Mouse (Mus musculus): ENCODE measurements around the gene Pdpn.

Gene Pdpn

DNA sequence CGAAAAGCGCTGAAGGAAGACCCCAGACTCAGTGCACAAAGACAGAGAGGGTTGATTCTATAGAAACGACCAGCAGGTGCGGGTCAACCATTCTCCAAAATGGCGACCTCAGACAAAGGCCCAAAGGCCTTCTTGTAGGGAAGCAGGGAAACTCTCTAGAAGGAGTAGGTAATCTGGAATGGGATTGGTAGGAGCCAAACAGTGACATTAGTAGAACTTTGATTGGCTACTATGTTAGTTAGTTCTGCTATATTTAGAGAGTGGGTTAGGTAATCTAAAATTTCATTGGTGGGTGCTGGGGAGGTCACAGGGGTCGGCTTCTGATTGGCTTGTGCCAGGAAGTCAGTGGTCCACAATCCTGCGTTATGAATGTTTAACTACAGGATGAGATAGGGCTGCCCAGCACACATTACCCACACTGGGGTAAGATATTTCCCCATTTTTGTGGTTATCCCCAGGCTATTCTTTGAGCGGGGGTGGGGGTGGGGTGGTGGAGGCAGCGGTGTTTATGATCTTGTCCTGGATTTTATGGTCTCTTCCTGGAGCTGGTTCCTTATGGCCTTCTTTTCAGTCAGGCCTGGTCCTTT, 59.7 kb downstream of the Pdpn start:
- in situ Hi-C loops (cut with MboI), result loop anchor here (10.0 kb wide), 2 partner anchors 125 to 215 kb away; no protein-coding TSS in a partner anchor

DNA sequence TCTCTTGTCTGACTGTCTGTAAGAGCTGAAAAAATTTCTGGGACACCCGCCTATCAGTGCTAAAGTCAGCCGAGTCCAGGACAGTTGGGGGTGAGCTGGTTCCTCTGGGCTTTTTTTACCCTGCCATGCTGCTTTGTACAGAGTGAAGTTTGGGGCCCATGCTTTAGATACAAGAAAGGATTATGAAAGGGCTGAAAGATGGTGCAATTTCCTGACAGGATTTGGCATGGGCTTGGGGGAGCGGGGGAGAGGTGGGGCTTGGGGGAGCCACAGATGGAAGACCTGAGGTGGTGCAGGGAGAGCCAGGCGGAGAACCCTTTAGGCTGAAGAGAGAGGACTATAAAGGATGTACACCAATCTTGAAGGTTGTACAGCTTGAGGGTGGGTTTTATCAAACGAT, 60.2 kb downstream of the Pdpn start:
- in situ Hi-C loops (cut with MboI), result loop anchor here (10.0 kb wide), 2 partner anchors 124 to 214 kb away; no protein-coding TSS in a partner anchor

DNA sequence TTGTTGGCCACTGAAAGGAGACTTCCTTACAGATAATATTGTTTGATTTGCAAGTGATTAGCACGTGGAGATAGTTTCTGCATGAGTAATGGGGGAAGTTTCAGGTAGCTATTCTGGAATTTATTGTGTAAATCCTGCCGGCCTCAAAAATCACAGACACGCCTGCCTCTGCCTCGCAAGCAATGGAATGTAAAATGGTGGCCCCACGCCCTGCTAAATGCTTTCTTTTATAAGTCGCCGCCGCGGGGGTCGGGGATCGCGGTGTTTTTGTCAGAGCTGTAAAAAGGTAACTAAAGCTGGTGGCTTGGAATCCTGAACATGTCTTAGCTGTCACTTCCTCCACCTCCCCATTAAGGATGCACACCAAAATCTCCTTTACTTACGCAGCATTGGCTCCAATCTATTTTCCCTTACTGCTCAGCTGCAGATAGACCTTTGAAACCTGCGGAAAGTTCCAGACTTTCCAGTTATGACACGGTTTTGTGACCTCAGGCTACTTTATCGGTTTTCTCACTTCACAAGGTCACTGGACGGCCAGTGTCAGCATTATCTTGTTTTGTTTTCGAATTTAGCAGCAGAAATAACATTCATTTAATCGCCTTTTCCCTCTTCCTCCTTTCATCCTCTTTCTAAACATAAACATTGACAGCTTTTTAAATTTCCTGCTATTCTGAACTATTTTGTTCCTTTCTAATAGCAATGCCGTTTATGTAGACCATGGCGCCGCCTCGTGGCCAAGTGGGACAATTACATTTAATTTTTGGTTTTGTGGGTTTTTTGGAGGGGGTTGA, 60.9 kb downstream of the Pdpn start:
- in situ Hi-C loops (cut with MboI), result loop anchor here (10.0 kb wide), 2 partner anchors 124 to 214 kb away; no protein-coding TSS in a partner anchor

DNA sequence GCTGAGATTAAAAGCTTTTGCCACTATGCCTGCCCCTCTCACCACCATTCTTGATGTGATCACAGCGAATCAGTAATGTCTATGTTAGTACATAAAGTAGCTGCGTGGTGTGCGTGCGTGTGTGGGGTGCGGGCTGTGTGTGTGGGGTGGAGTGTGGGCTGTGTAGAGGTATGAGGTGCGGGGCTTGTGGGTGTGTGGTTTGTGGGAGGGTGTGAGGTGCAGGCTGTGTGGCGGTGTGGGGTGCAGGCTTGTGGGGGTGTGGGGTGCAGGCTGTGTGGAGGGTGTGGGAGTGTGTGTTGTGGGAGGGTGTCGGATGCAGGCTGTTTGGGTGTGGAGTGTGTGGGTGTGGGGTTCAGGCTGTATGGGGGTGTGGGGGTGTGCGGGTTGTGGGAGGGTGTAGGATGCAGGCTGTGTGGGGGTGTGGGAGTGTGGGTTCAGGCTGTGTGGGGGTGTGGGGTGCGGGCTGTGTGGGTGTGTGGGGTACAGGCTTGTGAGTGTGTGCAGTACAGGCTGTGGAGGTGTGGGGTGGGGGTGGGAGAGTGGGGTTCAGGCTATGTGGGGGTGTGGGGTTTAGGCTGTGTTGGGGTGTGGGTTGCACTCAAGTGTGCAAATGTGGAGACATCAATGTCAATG, 67.5 kb downstream of the Pdpn start:
- in situ Hi-C loops (cut with MboI), result loop anchor here (10.0 kb wide), 2 partner anchors 117 to 207 kb away; no protein-coding TSS in a partner anchor

DNA sequence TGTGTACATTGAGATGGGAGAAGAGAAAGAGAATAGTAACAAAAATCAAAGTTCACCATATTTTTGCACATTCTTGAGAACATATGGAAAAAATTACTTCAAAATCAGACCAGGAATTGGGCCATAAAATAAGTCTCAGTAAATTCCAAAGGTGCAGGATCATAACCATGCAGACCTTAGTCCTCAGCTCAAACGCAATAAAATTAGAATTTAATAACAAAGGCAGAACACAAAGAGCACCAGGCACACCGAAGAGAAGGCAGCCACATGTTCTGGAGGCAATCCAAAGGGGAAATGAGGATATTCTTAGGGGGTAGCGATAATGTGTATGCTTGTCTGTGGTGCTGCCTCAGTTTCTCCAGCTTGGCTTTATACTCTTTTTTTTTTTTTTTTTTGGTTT, 68.3 kb downstream of the Pdpn start:
- in situ Hi-C loops (cut with MboI), result loop anchor here (10.0 kb wide), 2 partner anchors 116 to 206 kb away; no protein-coding TSS in a partner anchor

DNA sequence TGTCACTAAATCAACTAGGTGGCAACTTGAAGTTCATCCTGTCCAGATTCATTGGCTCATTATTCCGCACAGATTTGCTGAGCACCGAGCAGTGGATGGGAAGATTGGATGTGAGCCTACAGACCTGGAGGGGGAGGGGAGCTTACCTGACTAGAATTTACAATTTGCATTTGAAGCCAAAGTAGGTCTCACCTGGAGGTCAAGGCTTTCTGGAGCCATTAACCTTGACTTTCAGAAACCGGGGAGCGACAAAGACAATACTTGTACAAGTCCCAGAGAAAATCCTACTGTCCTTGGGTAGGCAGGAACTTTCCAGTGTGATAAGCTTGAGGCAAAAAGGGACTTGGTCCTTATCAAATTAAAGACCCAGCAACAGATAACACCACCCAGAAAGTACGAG, 71.4 kb downstream of the Pdpn start:
- in situ Hi-C loops (cut with MboI), result no loop called here

DNA sequence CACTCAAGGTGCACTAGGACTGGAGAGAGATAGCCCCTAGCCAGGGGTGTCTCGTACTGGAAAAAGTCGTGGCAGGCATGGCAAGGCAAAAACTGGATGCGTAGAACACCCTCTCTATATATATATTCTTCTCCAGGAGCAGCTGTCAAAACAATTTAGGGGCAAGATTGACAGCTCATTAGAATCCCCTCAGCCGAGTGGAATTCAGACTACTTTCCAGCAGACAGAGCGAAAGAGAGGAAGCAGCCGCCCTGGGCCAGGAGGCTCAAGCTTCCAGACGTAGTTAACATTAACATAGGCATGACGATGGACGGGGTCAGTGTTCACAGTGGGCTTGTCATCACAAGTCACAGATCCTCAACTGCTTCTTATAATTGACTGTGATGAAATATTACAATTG, 73.5 kb downstream of the Pdpn start:
- in situ Hi-C loops (cut with MboI), result no loop called here

DNA sequence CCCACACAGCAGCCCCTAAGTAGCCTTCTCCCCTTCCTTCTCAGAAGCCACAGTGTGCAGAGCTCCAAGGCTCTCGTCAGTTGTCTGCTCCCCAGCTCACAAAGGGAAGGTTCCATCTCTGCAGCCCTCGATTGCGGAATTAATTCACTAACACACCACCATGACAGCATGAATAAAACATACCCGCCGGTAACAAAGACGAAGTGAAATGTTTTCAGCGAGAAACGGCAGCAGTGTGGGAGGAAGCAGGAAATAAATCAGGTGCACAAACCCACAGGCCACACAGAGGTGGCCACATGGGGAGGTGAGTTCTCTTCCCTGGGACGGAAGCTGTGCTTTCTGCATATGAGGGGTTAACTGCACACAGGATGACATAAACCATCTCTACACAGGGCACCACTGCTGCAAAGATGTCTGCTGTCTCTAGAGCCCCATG, 80.0 kb downstream of the Pdpn start:
- in situ Hi-C loops (cut with MboI), result no loop called here

DNA sequence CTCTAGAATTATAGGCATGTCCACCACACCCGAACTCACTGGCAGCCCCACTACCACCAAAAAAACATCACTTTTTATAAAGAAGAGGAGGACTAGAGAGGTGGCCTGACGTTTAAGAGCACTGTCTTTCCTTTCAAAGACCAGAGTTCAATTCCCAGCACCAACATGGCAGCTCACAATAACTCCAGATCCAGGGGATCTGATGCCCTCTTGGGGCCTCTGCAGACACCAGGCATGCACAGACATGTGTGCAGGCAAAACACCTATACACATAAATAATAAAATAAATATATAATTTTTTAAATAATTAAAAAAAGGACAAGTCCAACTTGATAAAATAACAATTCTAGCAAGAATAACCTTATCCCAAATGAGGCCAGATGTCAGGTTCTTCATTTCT, 80.5 kb downstream of the Pdpn start:
- in situ Hi-C loops (cut with MboI), result no loop called here
